Mouse (Mus musculus) C2C12 (cell line): ENCODE data around the gene Nbr1. TPM values are rescaled to one million over a fixed set of nuclear protein-coding genes. Genes with fewer than 3 reads are reported as not detected.
"Not testable (repeated sequence)": the region's sequence is repeated elsewhere in the genome, so short reads cannot be mapped to it uniquely, and the experiment has no call there.

Experiments used
- H3K27me3 ChIP-seq: one replicate; pipeline ENCODE4 v1.6.1; 2011; ENCODE audit not compliant: control insufficient read depth, insufficient read depth, insufficient read length
- H3K36me3 ChIP-seq: one replicate; pipeline ENCODE4 v1.6.1; 2011; ENCODE audit not compliant: control insufficient read depth, insufficient read depth
- H3K4me3 ChIP-seq: one replicate; pipeline ENCODE4 v1.5.1; 2011; ENCODE audit warnings: mild to moderate bottlenecking, control low read depth; ENCODE audit not compliant: poor library complexity, insufficient read depth, severe bottlenecking
- H3K79me2 ChIP-seq: one replicate; pipeline ENCODE4 v1.6.1; 2011; ENCODE audit not compliant: control insufficient read depth, insufficient read depth
- H3K79me3 ChIP-seq: one replicate; pipeline ENCODE4 v1.6.1; 2011; ENCODE audit warnings: low read depth, control low read depth
- H3ac ChIP-seq: one replicate; pipeline ENCODE3; 2011; ENCODE audit warnings: low read depth; ENCODE audit not compliant: control insufficient read depth, insufficient read length
- CEBPB ChIP-seq: IDR thresholded peaks from one replicate; pipeline ENCODE4 v1.6.1; 2011; ENCODE audit warnings: low read depth, mild to moderate bottlenecking, control low read depth, moderate library complexity
- CTCF ChIP-seq: IDR thresholded peaks from one replicate; pipeline ENCODE4 v1.5.1; 2011; ENCODE audit not compliant: control insufficient read depth, insufficient read depth, insufficient read length
- FOSL1 ChIP-seq: IDR thresholded peaks from one replicate; pipeline ENCODE4 v1.8.0; 2011; ENCODE audit warnings: mild to moderate bottlenecking, low read length; ENCODE audit not compliant: poor library complexity, insufficient read depth, severe bottlenecking
- MAX ChIP-seq: IDR thresholded peaks from one replicate; pipeline ENCODE4 v1.6.1; 2011; ENCODE audit warnings: mild to moderate bottlenecking, control low read depth
- MYOD1 ChIP-seq: IDR thresholded peaks from one replicate; pipeline ENCODE4 v1.6.1; 2011; ENCODE audit warnings: low read depth; ENCODE audit not compliant: control insufficient read depth, insufficient read length
- MYOG ChIP-seq: IDR thresholded peaks from one replicate; pipeline ENCODE4 v1.6.1; 2011; ENCODE audit not compliant: control insufficient read depth, insufficient read length; ENCODE audit errors: extremely low read depth
- USF1 ChIP-seq: IDR thresholded peaks from one replicate; pipeline ENCODE4 v1.6.1; 2011; ENCODE audit warnings: low read depth, mild to moderate bottlenecking, control low read depth, moderate library complexity
- polyA plus RNA-seq: library from polyadenylated mRNA; unstranded; fragments of >200 nt; fragmentation: generic; extraction: Trizol; gene quantifications from one replicate; pipeline ENCODE4 v1.2.1, GENCODE M21; 2012; ENCODE audit warnings: missing spikeins

The Nbr1 gene
- polyA plus RNA-seq, 1 experiment = 15.7 TPM

DNA sequence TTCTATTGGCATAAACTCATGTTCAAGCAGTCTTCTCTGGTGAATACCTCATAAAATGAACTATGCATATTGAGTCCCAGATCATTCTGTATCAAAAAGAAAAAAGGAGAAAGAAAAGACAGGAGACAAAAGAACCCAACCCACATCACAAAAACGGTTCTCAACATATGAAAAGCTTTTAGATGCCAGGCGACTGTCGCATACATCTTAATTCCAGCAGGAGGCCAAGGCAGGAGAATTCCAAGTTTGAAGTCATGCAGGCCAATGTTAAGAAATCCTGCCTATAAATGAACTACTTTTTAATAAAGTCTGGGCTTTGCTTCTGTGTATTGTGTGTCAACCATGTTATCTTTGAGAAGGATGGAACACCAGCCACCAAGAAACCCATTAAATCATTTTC lies 52.2 kb downstream of the Nbr1 start:
- no peaks in the 10 kb centered on the region for H3K79me3 ChIP-seq
- H3K4me3 ChIP-seq = no peak overlapping the region
- no peaks in the 10 kb centered on the region for H3K79me2 ChIP-seq
- no peaks in the 10 kb centered on the region for H3K36me3 ChIP-seq
- TF ChIP-seq MYOD1 = no peak
- TF ChIP-seq FOSL1 = no peak
- TF ChIP-seq CTCF = no peak
- H3K27me3 ChIP-seq = peaks cover 7% of the 10 kb centered on the region
- no peak overlapping the region for H3ac ChIP-seq

DNA sequence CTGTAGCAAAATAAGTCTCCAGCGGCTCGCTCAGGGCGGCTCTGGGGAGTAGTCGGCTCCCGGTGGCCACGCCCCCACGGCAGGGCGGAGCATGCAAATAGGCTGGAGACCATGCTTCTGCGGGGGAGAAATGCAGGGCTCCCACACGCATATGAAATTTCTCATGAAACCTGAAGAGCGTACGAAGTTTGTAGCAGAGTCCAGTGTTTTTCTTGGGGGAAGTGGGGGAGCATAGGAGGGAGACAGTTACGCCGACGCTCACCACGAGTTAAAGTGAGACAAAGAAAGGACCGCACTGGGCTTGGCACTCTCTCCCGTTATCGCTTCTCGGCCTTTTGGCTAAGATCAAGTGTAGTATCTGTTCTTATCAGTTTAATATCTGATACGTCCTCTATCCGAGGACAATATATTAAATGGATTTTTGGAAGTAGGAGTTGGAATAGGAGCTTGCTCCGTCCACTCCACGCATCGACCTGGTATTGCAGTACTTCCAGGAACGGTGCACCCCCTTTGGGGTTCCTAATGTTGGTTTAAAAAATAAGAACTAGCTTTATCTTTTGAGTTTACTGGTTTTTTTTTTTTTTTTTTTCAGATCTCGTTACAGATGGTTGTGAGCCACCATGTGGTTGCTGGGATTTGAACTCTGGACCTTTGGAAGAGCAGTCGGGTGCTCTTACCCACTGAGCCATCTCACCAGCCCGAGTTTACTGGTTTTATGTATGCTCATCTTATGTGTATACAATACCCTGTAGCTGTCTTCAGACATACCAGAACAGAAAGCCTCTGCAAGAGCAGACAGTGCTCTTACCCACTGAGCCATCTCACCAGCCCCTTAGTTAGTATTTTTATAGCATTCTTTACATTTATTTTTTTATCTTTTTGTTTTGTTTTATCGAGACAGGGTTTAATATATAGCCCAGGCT lies 52.8 kb downstream of the Nbr1 start:
- not testable (repeated sequence) for H3K79me3 ChIP-seq, H3K36me3 ChIP-seq, H3K4me3 ChIP-seq

DNA sequence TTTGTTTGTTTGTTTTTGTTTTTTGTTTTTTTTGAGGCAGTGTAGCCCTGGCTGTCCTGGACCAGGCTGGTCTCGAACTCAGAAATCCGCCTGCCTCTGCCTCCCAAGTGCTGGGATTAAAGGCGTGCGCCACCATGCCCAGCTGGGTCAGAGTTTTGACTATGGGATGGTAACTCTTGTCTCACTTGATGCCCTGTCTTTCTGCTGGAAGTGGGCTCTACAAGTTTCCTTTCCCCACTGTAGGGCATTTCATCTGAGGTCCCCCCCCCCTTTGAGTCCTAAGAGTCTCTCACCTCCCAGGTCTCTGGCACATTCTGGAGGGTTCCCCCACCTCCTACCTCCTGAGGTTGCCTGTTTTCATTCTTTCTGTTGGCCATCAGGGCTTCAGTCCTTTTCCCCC lies 55.2 kb downstream of the Nbr1 start:
- H3K27me3 ChIP-seq, H3K79me2 ChIP-seq, H3ac ChIP-seq: not testable (repeated sequence)

More for the DNA sequence above, 52.8 kb downstream of the Nbr1 start:
- not testable (repeated sequence) for H3K79me2 ChIP-seq, H3K27me3 ChIP-seq
- peak overlapping the region; percentile 35 for H3ac ChIP-seq

DNA sequence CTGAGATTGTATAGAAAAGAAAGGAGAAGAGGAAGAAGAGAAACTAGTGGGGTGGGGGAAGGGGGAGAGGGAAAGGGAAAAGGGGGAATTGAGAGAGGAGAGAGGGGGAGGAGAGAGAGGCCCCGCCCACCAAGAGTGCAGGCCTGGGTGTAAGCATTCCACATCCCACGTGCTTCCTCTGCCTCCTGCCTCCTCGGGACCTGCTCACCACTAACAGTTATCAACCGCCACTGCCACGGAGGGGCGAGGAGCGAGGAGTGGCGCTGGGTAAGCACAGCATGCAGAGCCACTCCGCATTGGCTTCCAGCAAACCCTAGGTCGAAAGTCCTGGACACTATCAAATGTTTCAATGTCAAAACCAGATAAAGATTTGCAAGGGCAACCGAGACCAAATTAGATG lies 58.5 kb downstream of the Nbr1 start:
- TF ChIP-seq CTCF (no peak), MYOG (no peak), MAX (no peak), FOSL1 (no peak), CEBPB (no peak), USF1 (no peak), MYOD1 (no peak)
- no peaks in the 10 kb centered on the region for H3K36me3 ChIP-seq

More for the DNA sequence above, 55.2 kb downstream of the Nbr1 start:
- not testable (repeated sequence) for H3K36me3 ChIP-seq, H3K79me3 ChIP-seq, H3K4me3 ChIP-seq

DNA sequence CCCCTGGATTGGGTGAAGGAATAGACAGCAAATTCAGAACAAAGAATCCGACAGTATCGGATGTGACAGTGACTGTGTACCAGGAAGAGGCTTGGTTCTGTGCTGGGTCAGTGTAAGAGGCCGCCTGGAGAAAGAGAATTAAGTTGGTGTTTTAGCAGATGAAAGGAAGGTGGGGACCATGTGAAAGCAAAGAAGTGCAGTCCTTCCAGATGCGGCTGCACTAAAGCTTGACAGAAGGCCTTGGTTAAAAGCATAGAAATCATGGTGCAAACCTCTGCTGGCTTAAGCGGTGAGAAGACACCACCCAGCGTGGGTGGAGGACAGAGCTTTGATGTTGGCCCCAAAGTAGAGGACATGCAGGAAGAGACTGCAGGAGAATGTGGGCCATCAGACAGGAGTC lies 61.6 kb downstream of the Nbr1 start:
- Histone ChIP-seq H3K79me2 (no peaks in the 10 kb centered on the region), H3K79me3 (no peaks in the 10 kb centered on the region), H3K27me3 (peaks cover 3% of the 10 kb centered on the region), H3K36me3 (no peaks in the 10 kb centered on the region), H3K4me3 (no peak overlapping the region), H3ac (no peak overlapping the region)
- no peak for TF ChIP-seq CTCF
- no peak for TF ChIP-seq FOSL1
- no peak for TF ChIP-seq MYOD1
- no peak for TF ChIP-seq MYOG
- no peak for TF ChIP-seq MAX
- TF ChIP-seq CEBPB = no peak
- no peak for TF ChIP-seq USF1

More for the DNA sequence above, 58.5 kb downstream of the Nbr1 start:
- Histone ChIP-seq H3K27me3 (peaks cover 3% of the 10 kb centered on the region), H3K4me3 (no peak overlapping the region), H3K79me2 (no peaks in the 10 kb centered on the region), H3ac (no peak overlapping the region), H3K79me3 (no peaks in the 10 kb centered on the region)

DNA sequence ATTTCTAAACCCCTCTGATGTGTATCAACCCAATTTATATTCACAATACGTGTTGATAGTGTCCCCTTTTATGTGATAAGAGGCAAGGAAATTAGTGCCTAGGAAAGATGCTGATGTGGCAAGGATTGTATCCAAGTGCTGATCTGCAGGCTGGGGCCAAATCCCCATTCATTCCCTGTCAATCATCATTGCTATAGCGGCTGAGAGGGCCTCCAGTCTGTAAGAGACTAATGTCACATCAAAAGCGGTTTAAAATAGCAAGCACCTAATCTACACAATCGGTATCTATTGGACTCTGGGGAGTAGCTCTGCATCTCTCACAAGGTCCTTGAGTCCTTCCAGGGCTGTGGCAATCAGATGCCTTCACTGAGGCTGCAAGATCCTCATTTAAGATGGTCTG lies 62.2 kb downstream of the Nbr1 start:
- no peak overlapping the region for H3K4me3 ChIP-seq
- TF ChIP-seq MAX (no peak), MYOD1 (no peak), CEBPB (no peak), CTCF (no peak), FOSL1 (no peak), USF1 (no peak), MYOG (no peak)
- no peaks in the 10 kb centered on the region for H3K79me3 ChIP-seq

More for the DNA sequence above, 62.2 kb downstream of the Nbr1 start:
- no peaks in the 10 kb centered on the region for H3K36me3 ChIP-seq
- no peak overlapping the region for H3ac ChIP-seq
- peaks cover 3% of the 10 kb centered on the region for H3K27me3 ChIP-seq
- no peaks in the 10 kb centered on the region for H3K79me2 ChIP-seq
